Comparison of ENCODE assay signal across 21 mouse cellular contexts in genomic region chr3:22025615-22026014, GRCm38 (mm10). TPM values are rescaled to one million over a fixed set of nuclear protein-coding genes. Genes with fewer than 3 reads are reported as not detected.
A peak's percentile ranks its signal among the peaks of the same experiment; 100 is the strongest.
DNase-seq lines count a peak whose midpoint lies in the region; ATAC-seq lines count a peak whose summit lies in the region.
"Had no signal": no experiment of that assay in that cellular context is flagged by ENCODE, and none has a peak within 500 bp of the region (broad histone marks: within the 10 kb centered on the region; RNA-seq: fewer than 3 reads in every experiment).

No protein-coding gene starts in this region.

- no peak overlapping the region for H3K9ac ChIP-seq in embryonic facial prominence, embryonic 11.5 days (replicated peaks; ENCODE audit: low read length)
- no peak overlapping the region for H3K9ac ChIP-seq in limb, embryonic 12.5 days (replicated peaks)
- no peak overlapping the region for H3K9ac ChIP-seq in neural tube, embryonic 15.5 days (replicated peaks)
- H3K9ac ChIP-seq: embryonic facial prominence, embryonic 12.5 days; forebrain, embryonic 13.5 days; forebrain, postnatal 0 days; heart, embryonic 13.5 days; hindbrain, embryonic 15.5 days had no signal

- no peaks in the 10 kb centered on the region for H3K27me3 ChIP-seq in embryonic facial prominence, embryonic 11.5 days (ENCODE audit: control insufficient read depth, insufficient read depth, low read length)
- H3K27me3 ChIP-seq in limb, embryonic 12.5 days = no peaks in the 10 kb centered on the region
- H3K27me3 ChIP-seq in neural tube, embryonic 15.5 days (replicated peaks) = no peaks in the 10 kb centered on the region
- H3K27me3 ChIP-seq: embryonic facial prominence, embryonic 12.5 days; forebrain, embryonic 13.5 days; heart, embryonic 13.5 days; hindbrain, embryonic 15.5 days; Patski had no signal

- WGBS in embryonic facial prominence, embryonic 11.5 days = 42% methylated on average over 8 of the region's 8 CpGs
- 24% methylated on average over 8 of the region's 8 CpGs for whole genome bisulfite sequencing in limb, embryonic 12.5 days
- 77% methylated on average over 8 of the region's 8 CpGs for WGBS in neural tube, embryonic 15.5 days

- no peak overlapping the region for H3K4me3 ChIP-seq in embryonic facial prominence, embryonic 11.5 days (ENCODE audit: low read depth, low read length)
- H3K4me3 ChIP-seq in limb, embryonic 12.5 days (replicated peaks) = no peak overlapping the region
- no peak overlapping the region for H3K4me3 ChIP-seq in neural tube, embryonic 15.5 days (replicated peaks)
- H3K4me3 ChIP-seq: embryonic facial prominence, embryonic 12.5 days; forebrain, embryonic 13.5 days; heart, embryonic 13.5 days; hindbrain, embryonic 15.5 days had no signal

- DNase-seq in ES-CJ7 (ENCODE audit: low read depth, low spot score) = peak; percentile 31
- DNase-seq in R1 (ENCODE audit: low read depth, low spot score) = peak; percentile 35
- DNase-seq in embryonic facial prominence, embryonic 11.5 days (ENCODE audit: low spot score) = peak; percentile 64
- no peak for DNase-seq in kidney, postnatal 10 days
- DNase-seq in heart, adult 11 months = no peak
- DNase-seq: adrenal gland, adult 2 months; adrenal gland, postnatal 25 days; cerebellum, adult 18-20 months; cerebellum, adult 9-11 months; forebrain, postnatal 0 days; gastrocnemius, postnatal 14 days; heart, postnatal 36 days; kidney, adult 11 months had no signal

- no peaks in the 10 kb centered on the region for H3K36me3 ChIP-seq in embryonic facial prominence, embryonic 11.5 days (replicated peaks; ENCODE audit: control insufficient read depth, insufficient read depth, low read depth, low read length)
- H3K36me3 ChIP-seq in limb, embryonic 12.5 days = no peaks in the 10 kb centered on the region
- no peaks in the 10 kb centered on the region for H3K36me3 ChIP-seq in neural tube, embryonic 15.5 days
- H3K36me3 ChIP-seq: embryonic facial prominence, embryonic 12.5 days; heart, embryonic 13.5 days; hindbrain, embryonic 15.5 days had no signal

- no peaks in the 10 kb centered on the region; the same call in 1 of the 2 replicates for H3K4me1 ChIP-seq in embryonic facial prominence, embryonic 11.5 days (ENCODE audit: control insufficient read depth, insufficient read depth, low read length)
- H3K4me1 ChIP-seq in limb, embryonic 12.5 days (replicated peaks) = peaks cover 31% of the 10 kb centered on the region
- H3K4me1 ChIP-seq in neural tube, embryonic 15.5 days = no peaks in the 10 kb centered on the region
- H3K4me1 ChIP-seq: forebrain, embryonic 13.5 days; hindbrain, embryonic 15.5 days had no signal

- no peak overlapping the region for H3K27ac ChIP-seq in embryonic facial prominence, embryonic 11.5 days (replicated peaks; ENCODE audit: low read depth, low read length)
- 0 out of 2 replicates have a peak overlapping the region, but pooled peaks have one; percentile 7 for H3K27ac ChIP-seq in limb, embryonic 12.5 days
- no peak overlapping the region for H3K27ac ChIP-seq in neural tube, embryonic 15.5 days (replicated peaks)
- H3K27ac ChIP-seq: embryonic facial prominence, embryonic 12.5 days; forebrain, embryonic 13.5 days; heart, embryonic 13.5 days; hindbrain, embryonic 15.5 days had no signal

- H3K4me2 ChIP-seq in embryonic facial prominence, embryonic 11.5 days (ENCODE audit: low read depth, low read length) = no peak overlapping the region
- H3K4me2 ChIP-seq in limb, embryonic 12.5 days = peak overlapping the region; percentile 15; the same call in 1 of the 2 replicates
- H3K4me2 ChIP-seq in neural tube, embryonic 15.5 days = no peak overlapping the region
- H3K4me2 ChIP-seq: embryonic facial prominence, embryonic 12.5 days; forebrain, embryonic 13.5 days; heart, embryonic 13.5 days; hindbrain, embryonic 15.5 days had no signal

- H3K9me3 ChIP-seq in embryonic facial prominence, embryonic 11.5 days (replicated peaks; ENCODE audit: control insufficient read depth, low read length) = no peaks in the 10 kb centered on the region
- no peaks in the 10 kb centered on the region for H3K9me3 ChIP-seq in limb, embryonic 12.5 days
- no peaks in the 10 kb centered on the region for H3K9me3 ChIP-seq in neural tube, embryonic 15.5 days (replicated peaks)
- H3K9me3 ChIP-seq: embryonic facial prominence, embryonic 12.5 days; forebrain, embryonic 13.5 days; heart, embryonic 13.5 days; hindbrain, embryonic 15.5 days had no signal

- ATAC-seq in embryonic facial prominence, embryonic 11.5 days (replicated peaks; ENCODE audit: insufficient number of reproducible peaks, low FRiP score, low TSS enrichment, low read depth) = 0 out of 2 replicates have a peak, but pooled peaks have one; percentile 29
- ATAC-seq in limb, embryonic 12.5 days (ENCODE audit: insufficient number of reproducible peaks, insufficient read depth, low FRiP score, low TSS enrichment, low read depth) = no peak
- no peak for ATAC-seq in neural tube, embryonic 15.5 days (ENCODE audit: low FRiP score)
- ATAC-seq: forebrain, embryonic 13.5 days; forebrain, postnatal 0 days; inflammation-experienced regulatory T-cells, adult 6 months; Patski had no signal

RNA-seq across cellular contexts. Expression of gene Tbl1xr1, which starts 50.8 kb away (rescaled TPM):
- 23.1 and 23.8 TPM in 2 replicates for polyA plus RNA-seq in embryonic facial prominence, embryonic 11.5 days (2014; fragmentation: Nextera tagmentation; extraction: Ambion mirVana)
- 35.6 and 38.0 TPM in 2 replicates for polyA plus RNA-seq in limb, embryonic 12.5 days (2016; fragmentation: Nextera tagmentation; extraction: Ambion mirVana)
- polyA plus RNA-seq in neural tube, embryonic 15.5 days (2015; fragmentation: Nextera tagmentation; extraction: Ambion mirVana) = 16.1 and 18.3 TPM in 2 replicates

Comparison
In these comparisons a context has a peak if more than half of its experiments do, and no peak if none do; other contexts are left out.
1. DNase-seq: peak in ES-CJ7 (single experiment), R1 (single experiment) and embryonic facial prominence, embryonic 11.5 days (single experiment); none in kidney, postnatal 10 days (single experiment) and heart, adult 11 months (single experiment).